Mouse (Mus musculus) limb, embryonic 14.5 days (tissue): ENCODE data around the gene Myo18b. TPM values are rescaled to one million over a fixed set of nuclear protein-coding genes. Genes with fewer than 3 reads are reported as not detected.

Experiments used
- ATAC-seq: fragments of 200-750 bp; cut with Nextera tagmentation; 2 replicates; pipeline ENCODE4 v1.8.0; 2017; ENCODE audit warnings: low read depth, moderate number of reproducible peaks, moderate TSS enrichment; ENCODE audit not compliant: low FRiP score
- DNase-seq: peaks from one replicate; pipeline ENCODE4 v3.0.0-alpha.2; 2015; ENCODE audit warnings: low spot score
- H3K27ac ChIP-seq: fragments of 300-500 bp; sonication (generic); replicated peaks from 2 replicates; pipeline ENCODE4 v1.5.1; 2014; ENCODE audit warnings: low read depth, mild to moderate bottlenecking, low read length, moderate library complexity, mixed read lengths
- H3K27me3 ChIP-seq: fragments of 300-500 bp; sonication (generic); 2 replicates; pipeline ENCODE4 v1.6.1; 2014; ENCODE audit warnings: low read length, mixed read lengths; ENCODE audit not compliant: control insufficient read depth, insufficient read depth
- H3K36me3 ChIP-seq: fragments of 300-500 bp; sonication (generic); 2 replicates; pipeline ENCODE4 v1.6.1; 2014; ENCODE audit warnings: mild to moderate bottlenecking, low read length, moderate library complexity, mixed read lengths; ENCODE audit not compliant: control insufficient read depth, insufficient read depth
- H3K4me1 ChIP-seq: fragments of 300-500 bp; sonication (generic); 2 replicates; pipeline ENCODE4 v1.6.1; 2014; ENCODE audit warnings: antibody characterized with exemption, low read length, mixed read lengths; ENCODE audit not compliant: control insufficient read depth, insufficient read depth
- H3K4me2 ChIP-seq: fragments of 300-500 bp; sonication (generic); replicated peaks from 2 replicates; pipeline ENCODE4 v1.6.1; 2014; ENCODE audit warnings: low read depth, mild to moderate bottlenecking, low read length, moderate library complexity; ENCODE audit not compliant: severe bottlenecking
- H3K4me3 ChIP-seq: fragments of 300-500 bp; sonication (generic); replicated peaks from 2 replicates; pipeline ENCODE4 v1.5.1; 2014; ENCODE audit warnings: low read length
- H3K9ac ChIP-seq: fragments of 300-500 bp; sonication (generic); 2 replicates; pipeline ENCODE4 v1.6.1; 2014; ENCODE audit warnings: mild to moderate bottlenecking, low read depth, low read length, moderate library complexity; ENCODE audit not compliant: severe bottlenecking
- H3K9me3 ChIP-seq: fragments of 300-500 bp; sonication (generic); 2 replicates; pipeline ENCODE4 v1.6.1; 2016; ENCODE audit warnings: low read length; ENCODE audit not compliant: control insufficient read depth
- POLR2A ChIP-seq: fragments of 200-500 bp; IDR thresholded peaks from 2 replicates; pipeline ENCODE4 v1.8.0; 2012; ENCODE audit warnings: inconsistent platforms, mild to moderate bottlenecking, moderate library complexity, borderline replicate concordance; ENCODE audit not compliant: insufficient read depth, insufficient read length; ENCODE audit errors: extremely low read depth
- WGBS: fragments of 180-500 bp; shearing (Covaris S2); extraction: QIAGEN DNeasy Blood & Tissue Kit; methylation state at CpG from one replicate; pipeline ENCODE4 v1.1.7; 2014; 5-methylcytosine and 5-hydroxymethylcytosine counted together
- polyA plus RNA-seq, 2 experiments: library from polyadenylated mRNA; depleted of rRNA in 1 of 2; stranded (reverse) in 1 of 2; unstranded in 1 of 2; fragments of >200 nt; fragmentation: Nextera tagmentation in 1 of 2; extraction: Ambion mirVana in 1 of 2; gene quantifications; 2 replicates each; pipeline versions ENCODE4 v1.2.1 to v1.2.3; 2012 to 2014

Myo18b gene
- polyA plus RNA-seq, 2 experiments = 3.7 to 6.5 TPM

DNA sequence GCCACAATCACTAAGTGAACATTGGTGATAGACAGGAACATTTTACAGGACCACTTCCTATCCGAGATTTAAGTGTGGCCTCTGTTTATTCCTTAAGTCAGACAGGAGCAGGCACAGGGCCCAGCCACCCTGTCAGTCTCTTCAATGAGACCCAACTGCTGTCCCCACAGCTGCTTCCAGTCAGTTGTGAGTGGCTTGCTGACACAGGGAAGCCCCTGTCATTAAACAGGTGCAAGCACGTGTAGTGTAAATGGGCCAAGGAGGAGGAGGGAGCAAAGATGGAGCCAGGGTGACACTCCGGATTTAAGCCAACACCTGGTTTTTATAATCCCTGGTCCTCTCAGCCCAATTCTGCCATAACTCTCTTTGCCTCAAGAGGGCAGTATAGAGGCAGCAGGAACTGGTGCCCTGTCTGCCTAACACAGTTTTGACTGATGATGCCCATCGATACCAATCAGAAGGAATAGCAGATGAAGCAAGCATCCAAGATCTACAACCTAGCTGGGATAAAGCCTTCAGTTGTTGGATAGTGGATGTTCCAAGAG, 19.2 kb downstream of the Myo18b start:
- 0 out of 2 replicates have a peak overlapping the region, but pooled peaks have one; percentile 29 for H3K27ac ChIP-seq
- H3K27me3 ChIP-seq = no peaks in the 10 kb centered on the region
- no peak overlapping the region for H3K9ac ChIP-seq
- DNase-seq = peak; percentile 41
- no peak overlapping the region for H3K4me2 ChIP-seq
- no peaks in the 10 kb centered on the region for H3K36me3 ChIP-seq
- TF ChIP-seq POLR2A = no peak
- H3K9me3 ChIP-seq = no peaks in the 10 kb centered on the region
- WGBS = 30% methylated on average over 4 of the region's 4 CpGs
- peak; percentile 69; the same call in 1 of the 2 replicates for ATAC-seq
- peaks cover 3% of the 10 kb centered on the region; the same call in 1 of the 2 replicates for H3K4me1 ChIP-seq
- no peak overlapping the region for H3K4me3 ChIP-seq

DNA sequence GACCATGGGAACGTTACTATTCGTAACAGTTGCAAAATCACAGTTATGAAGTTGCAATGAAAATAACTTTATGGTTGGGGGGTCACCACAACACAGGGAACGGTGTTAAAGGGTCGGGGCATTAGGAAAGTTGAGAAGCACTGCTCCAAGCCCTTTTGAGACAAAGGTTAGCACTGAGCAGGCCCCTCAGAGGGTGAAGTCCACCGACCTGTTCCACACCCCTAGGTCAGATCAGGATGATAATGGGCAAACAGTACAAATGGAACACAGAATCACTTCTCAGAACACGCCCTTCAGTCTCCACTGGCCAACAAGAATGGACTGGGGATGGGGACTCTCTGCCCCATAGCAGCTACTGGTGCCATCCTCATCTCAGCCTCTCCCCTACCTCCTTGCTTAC, 23.2 kb downstream of the Myo18b start:
- Histone ChIP-seq H3K4me1 (peaks cover 3% of the 10 kb centered on the region; the same call in 1 of the 2 replicates), H3K27ac (no peak overlapping the region), H3K27me3 (no peaks in the 10 kb centered on the region), H3K36me3 (no peaks in the 10 kb centered on the region), H3K4me3 (no peak overlapping the region), H3K9me3 (no peaks in the 10 kb centered on the region), H3K4me2 (no peak overlapping the region), H3K9ac (no peak overlapping the region)
- DNase-seq (no peak), ATAC-seq (no peak)
- TF ChIP-seq POLR2A = no peak
- 78% methylated on average over 6 of the region's 6 CpGs for WGBS

DNA sequence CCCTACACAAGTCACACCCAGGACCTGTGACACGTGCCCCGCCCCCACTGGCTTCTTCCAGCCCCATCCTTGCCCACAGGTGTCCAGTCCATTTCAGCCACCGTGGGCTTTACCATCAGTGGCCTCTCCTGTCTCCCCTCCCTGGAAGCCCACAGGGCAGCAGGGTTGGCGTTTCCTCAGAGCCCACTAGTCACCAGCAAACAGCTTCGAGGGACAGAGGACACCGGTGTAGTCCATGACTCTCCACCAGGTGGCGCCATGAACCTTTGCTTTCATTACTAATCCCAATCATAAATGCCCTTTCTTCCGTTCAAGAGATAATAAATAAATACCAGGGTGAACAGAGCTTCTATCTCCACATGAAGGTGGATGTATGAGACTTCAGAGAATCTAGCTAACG, 25.4 kb downstream of the Myo18b start:
- DNase-seq (peak; percentile 85), ATAC-seq (no peak)
- Histone ChIP-seq H3K27me3 (no peaks in the 10 kb centered on the region), H3K4me3 (no peak overlapping the region), H3K4me1 (no peaks in the 10 kb centered on the region), H3K36me3 (no peaks in the 10 kb centered on the region), H3K4me2 (no peak overlapping the region), H3K9me3 (no peaks in the 10 kb centered on the region), H3K27ac (no peak overlapping the region), H3K9ac (no peak overlapping the region)
- no peak for TF ChIP-seq POLR2A
- 27% methylated on average over 9 of the region's 9 CpGs for WGBS

DNA sequence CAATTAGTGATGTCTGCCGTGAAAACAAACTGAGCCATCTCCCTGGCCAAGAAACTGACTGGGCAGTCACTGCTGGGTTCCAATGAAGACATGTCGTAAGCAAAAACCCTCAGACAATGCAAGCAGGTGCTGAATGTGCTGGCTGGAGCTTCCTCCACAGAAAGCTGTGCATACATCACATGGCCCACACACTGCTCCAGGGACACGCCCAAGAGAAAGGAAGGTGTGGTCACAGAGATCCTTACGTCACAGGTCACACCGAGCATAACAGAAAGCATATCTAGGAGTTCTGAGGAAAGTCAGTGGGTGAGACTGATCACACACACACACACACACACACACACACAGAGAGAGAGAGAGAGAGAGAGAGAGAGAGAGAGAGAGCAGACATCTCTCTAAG, 27.5 kb downstream of the Myo18b start:
- Histone ChIP-seq H3K4me2 (no peak overlapping the region), H3K4me3 (no peak overlapping the region), H3K36me3 (no peaks in the 10 kb centered on the region), H3K9ac (no peak overlapping the region), H3K27ac (no peak overlapping the region), H3K27me3 (no peaks in the 10 kb centered on the region), H3K4me1 (no peaks in the 10 kb centered on the region), H3K9me3 (no peaks in the 10 kb centered on the region)
- no peak for TF ChIP-seq POLR2A
- ATAC-seq (no peak), DNase-seq (no peak)
- 90% methylated on average over 5 of the region's 5 CpGs for WGBS

DNA sequence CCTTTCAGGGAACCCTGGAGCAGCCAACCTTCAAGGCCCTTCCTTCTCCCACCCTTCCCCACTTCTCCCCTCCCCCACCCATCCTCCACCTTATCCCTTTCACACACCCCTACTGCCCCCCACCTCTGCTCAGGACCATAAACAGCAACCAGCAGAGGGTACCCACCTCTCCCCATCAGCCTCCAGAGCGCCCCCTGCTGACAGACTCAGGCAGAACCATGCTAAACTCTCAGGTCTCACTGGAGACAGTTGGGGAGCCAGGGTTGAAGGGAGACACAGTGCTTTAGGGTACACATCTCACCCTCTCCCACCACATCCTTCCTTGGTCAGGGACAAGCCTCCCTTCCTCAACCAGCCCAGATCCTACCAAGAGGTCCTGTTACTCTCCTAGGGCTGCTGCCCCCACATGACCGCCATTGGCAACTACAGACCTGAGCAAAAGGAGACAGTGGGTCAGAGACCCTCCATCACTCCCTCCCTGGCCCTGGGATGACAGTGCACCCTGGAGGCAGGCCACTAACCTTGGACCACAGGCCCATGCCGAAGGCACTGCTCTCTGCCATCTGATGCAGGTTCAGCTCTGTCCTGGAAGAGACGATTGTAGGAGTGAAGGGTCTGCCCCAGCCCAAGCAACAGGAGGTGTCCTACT, 31.3 kb downstream of the Myo18b start:
- no peaks in the 10 kb centered on the region for H3K9me3 ChIP-seq
- H3K4me3 ChIP-seq = no peak overlapping the region
- H3K36me3 ChIP-seq = no peaks in the 10 kb centered on the region
- WGBS = 52% methylated on average over 4 of the region's 4 CpGs
- no peaks in the 10 kb centered on the region for H3K27me3 ChIP-seq
- ATAC-seq (no peak), DNase-seq (no peak)
- no peak overlapping the region for H3K9ac ChIP-seq
- no peaks in the 10 kb centered on the region for H3K4me1 ChIP-seq
- H3K27ac ChIP-seq = no peak overlapping the region
- H3K4me2 ChIP-seq = no peak overlapping the region
- no peak for TF ChIP-seq POLR2A
